Mouse (Mus musculus): ENCODE results near the gene Zfc3h1.

- TF ChIP-seq POLR2A (IDR thresholded peaks at IDR 0.05; ENCODE audit: insufficient read depth, low read depth, low read length) = no peak
- TF ChIP-seq CTCF (IDR thresholded peaks at IDR 0.05) = no peak
- no peak for TF ChIP-seq EP300 (IDR thresholded peaks at IDR 0.05; ENCODE audit: insufficient read depth, low read depth, low read length)
Observed at GRCm38 (mm10) chr10:115465778-115466177, 81.0 kb downstream of the Zfc3h1 start.
